Mouse (Mus musculus) ES-E14 (cell line): ENCODE measurements at regions not wholly inside any gene's neighbourhood (a gene's known extent, or its start where the extent isn't known, plus 50 kb on each side); places are given as distances from the start of the nearest gene placed in this dataset.

ENCODE experiments used
- DNase-seq: peaks from one replicate; pipeline ENCODE4 v3.0.0-alpha.2; 2013; ENCODE audit warnings: low read depth, low spot score
- H3K27ac ChIP-seq: 2 replicates; pipeline ENCODE4 v1.5.1; 2012; ENCODE audit warnings: low read depth, mild to moderate bottlenecking, low read length, moderate library complexity, mixed read lengths; ENCODE audit not compliant: poor library complexity, insufficient read depth, severe bottlenecking
- H3K36me3 ChIP-seq: 2 replicates; pipeline ENCODE4 v1.6.1; 2012; ENCODE audit warnings: mild to moderate bottlenecking, low read length, moderate library complexity, mixed read lengths; ENCODE audit not compliant: control insufficient read depth, poor library complexity, insufficient read depth, severe bottlenecking
- H3K4me1 ChIP-seq, 2 experiments: fragments of 150-350 bp in 1 of 2; sonication (generic) in 1 of 2; 2 replicates each; pipeline ENCODE4 v1.6.1; 2012; ENCODE audit warnings: low read length in 2 of 2, mild to moderate bottlenecking in 1 of 2, mixed read lengths in 1 of 2; ENCODE audit not compliant: control insufficient read depth in 2 of 2, insufficient read depth in 2 of 2, poor library complexity in 1 of 2
- H3K4me3 ChIP-seq, 2 experiments: fragments of 150-350 bp in 1 of 2; sonication (generic) in 1 of 2; 2 replicates each; pipeline ENCODE4 v1.5.1; 2012; ENCODE audit warnings: low read length in 2 of 2, low read depth in 1 of 2, mild to moderate bottlenecking in 1 of 2, mixed read lengths in 1 of 2; ENCODE audit not compliant: insufficient read depth in 1 of 2, poor library complexity in 1 of 2, severe bottlenecking in 1 of 2
- H3K9ac ChIP-seq: 2 replicates; pipeline ENCODE4 v1.6.1; 2012; ENCODE audit warnings: low read depth, mild to moderate bottlenecking, low read length, mixed read lengths; ENCODE audit not compliant: poor library complexity, insufficient read depth, severe bottlenecking
- H3K9me3 ChIP-seq: fragments of 150-350 bp; sonication (generic); 2 replicates; pipeline ENCODE4 v1.6.1; 2012; ENCODE audit warnings: low read depth, mild to moderate bottlenecking, low read length; ENCODE audit not compliant: control insufficient read depth, insufficient read depth
- CHD2 ChIP-seq: IDR thresholded peaks from 2 replicates; pipeline ENCODE4 v1.6.1; 2014; ENCODE audit warnings: mild to moderate bottlenecking, low read depth, low read length, inconsistent platforms
- HCFC1 ChIP-seq: IDR thresholded peaks from 2 replicates; pipeline ENCODE4 v1.6.1; 2012; ENCODE audit warnings: low read length, inconsistent platforms, borderline replicate concordance; ENCODE audit not compliant: insufficient read depth
- MAFK ChIP-seq: IDR thresholded peaks from 2 replicates; pipeline ENCODE4 v1.6.1; 2014; ENCODE audit warnings: mild to moderate bottlenecking, low read depth, low read length, inconsistent platforms; ENCODE audit not compliant: insufficient read depth
- ZC3H11A ChIP-seq: IDR thresholded peaks from 2 replicates; pipeline ENCODE4 v1.6.1; 2012; ENCODE audit warnings: low read depth, mild to moderate bottlenecking, inconsistent platforms, low read length, borderline replicate concordance
- ZNF384 ChIP-seq: IDR thresholded peaks from 2 replicates; pipeline ENCODE4 v1.6.1; 2012; ENCODE audit warnings: low read depth, low read length, inconsistent platforms
- in situ Hi-C, 2 experiments: fragments of 600-800 bp; cut with MboI; formaldehyde crosslinking; loops; one replicate each; pipeline ENCODE4 v1.15.1; 2025; ENCODE audit warnings: low sequenced_read_pairs in 2 of 2, inconsistent platforms in 1 of 2; ENCODE audit not compliant: unreplicated experiment in 2 of 2

DNA sequence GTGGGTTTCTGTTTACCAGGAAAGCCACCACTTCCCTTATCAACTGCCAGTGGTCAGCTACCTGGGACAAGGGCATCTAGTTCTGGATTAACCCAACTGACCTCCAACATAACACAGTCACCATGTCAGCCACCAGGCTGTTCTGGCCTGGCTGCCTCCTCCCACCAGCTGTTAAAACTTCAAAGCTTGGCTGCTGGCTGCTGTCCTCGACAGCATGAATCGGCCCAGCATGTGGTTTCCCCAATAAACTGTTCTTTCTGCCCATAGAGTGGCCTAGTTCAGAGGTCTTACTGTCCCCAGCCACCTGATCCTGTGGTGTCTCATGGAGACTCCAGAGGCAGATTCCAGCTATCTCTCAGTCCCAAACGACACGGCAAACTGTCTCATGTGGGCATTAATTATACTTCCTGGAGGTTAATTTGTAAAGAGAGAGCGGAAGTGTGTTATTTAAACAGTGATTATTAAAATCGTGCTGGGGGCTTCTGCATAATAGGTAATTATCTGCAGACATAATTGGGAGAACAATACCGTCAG is 219.7 kb downstream of the Matn1 start:
- no peak overlapping the region for H3K9ac ChIP-seq
- H3K4me3 ChIP-seq = no peak overlapping the region
- H3K36me3 ChIP-seq = no peaks in the 10 kb centered on the region
- DNase-seq = no peak
- no peak for TF ChIP-seq CHD2
- TF ChIP-seq ZNF384 = no peak
- in situ Hi-C loops = no loop called here
- H3K4me1 ChIP-seq = no peaks in the 10 kb centered on the region; a peak in 1 of 4 replicates
- no peak overlapping the region for H3K27ac ChIP-seq
- no peaks in the 10 kb centered on the region for H3K9me3 ChIP-seq

DNA sequence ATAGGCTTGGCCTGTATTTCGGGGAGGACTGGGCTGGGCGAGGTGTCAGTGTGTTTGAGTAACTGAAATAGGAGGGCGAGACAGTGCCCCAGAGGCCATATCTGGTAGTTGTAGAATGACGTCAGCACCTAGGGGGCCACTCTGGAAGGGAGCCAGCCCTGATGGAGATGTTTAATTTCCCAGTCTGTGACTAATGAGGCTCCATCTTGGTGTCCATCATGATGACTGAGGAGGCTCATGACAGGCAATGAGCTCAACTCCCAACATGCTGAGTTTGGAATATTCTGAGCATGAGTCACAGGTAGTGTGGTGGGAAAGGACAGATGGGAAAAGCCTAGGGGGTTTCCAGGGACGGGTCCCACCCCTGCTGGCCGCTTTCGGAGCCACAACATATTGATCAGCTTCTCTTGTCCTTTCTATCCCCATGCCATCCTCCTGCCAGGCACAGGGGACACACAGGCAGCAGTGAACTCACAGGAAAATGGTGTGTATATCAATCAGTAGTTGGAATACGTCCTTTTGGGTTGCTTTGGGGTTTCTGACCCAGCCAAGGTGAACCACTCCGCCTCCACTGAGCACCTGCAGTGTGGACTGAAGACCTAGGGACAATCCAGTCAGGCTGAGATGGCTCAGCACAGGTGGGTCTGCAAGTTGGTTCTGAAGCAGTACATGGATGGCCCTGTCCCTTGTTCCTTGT is 222.5 kb downstream of the Matn1 start:
- no peaks in the 10 kb centered on the region for H3K4me1 ChIP-seq
- in situ Hi-C loops = no loop called here
- H3K9me3 ChIP-seq = no peaks in the 10 kb centered on the region
- no peak for TF ChIP-seq ZC3H11A
- no peak for TF ChIP-seq HCFC1
- no peak for TF ChIP-seq MAFK
- no peak for TF ChIP-seq CHD2
- H3K36me3 ChIP-seq = no peaks in the 10 kb centered on the region
- no peak overlapping the region for H3K27ac ChIP-seq
- no peak for DNase-seq
- no peak overlapping the region for H3K4me3 ChIP-seq
- H3K9ac ChIP-seq = no peak overlapping the region

DNA sequence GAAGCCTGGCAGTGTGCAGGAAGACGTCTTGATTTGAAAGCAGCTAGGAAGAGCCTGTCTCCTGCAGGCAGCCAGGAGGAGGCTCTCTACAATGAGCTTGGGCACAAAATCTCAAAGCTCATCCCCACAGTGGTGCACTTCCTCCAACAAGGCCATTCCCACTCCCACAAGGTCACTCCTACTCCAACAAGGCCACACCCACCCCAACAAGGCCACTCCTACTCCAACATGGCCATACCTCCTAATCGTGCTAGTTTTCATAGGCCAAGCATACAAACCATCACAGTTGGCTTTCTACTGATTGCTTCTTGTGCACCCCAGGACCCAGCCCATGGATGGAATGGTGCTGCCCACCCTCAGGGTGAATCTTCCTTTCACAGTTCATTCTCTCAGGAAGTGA is 223.7 kb downstream of the Matn1 start:
- Histone ChIP-seq H3K9me3 (no peaks in the 10 kb centered on the region), H3K9ac (no peak overlapping the region), H3K4me1 (no peaks in the 10 kb centered on the region), H3K27ac (no peak overlapping the region), H3K36me3 (no peaks in the 10 kb centered on the region), H3K4me3 (no peak overlapping the region)
- no peak for TF ChIP-seq ZC3H11A
- peak; percentile 33 for DNase-seq
- in situ Hi-C loops = no loop called here

DNA sequence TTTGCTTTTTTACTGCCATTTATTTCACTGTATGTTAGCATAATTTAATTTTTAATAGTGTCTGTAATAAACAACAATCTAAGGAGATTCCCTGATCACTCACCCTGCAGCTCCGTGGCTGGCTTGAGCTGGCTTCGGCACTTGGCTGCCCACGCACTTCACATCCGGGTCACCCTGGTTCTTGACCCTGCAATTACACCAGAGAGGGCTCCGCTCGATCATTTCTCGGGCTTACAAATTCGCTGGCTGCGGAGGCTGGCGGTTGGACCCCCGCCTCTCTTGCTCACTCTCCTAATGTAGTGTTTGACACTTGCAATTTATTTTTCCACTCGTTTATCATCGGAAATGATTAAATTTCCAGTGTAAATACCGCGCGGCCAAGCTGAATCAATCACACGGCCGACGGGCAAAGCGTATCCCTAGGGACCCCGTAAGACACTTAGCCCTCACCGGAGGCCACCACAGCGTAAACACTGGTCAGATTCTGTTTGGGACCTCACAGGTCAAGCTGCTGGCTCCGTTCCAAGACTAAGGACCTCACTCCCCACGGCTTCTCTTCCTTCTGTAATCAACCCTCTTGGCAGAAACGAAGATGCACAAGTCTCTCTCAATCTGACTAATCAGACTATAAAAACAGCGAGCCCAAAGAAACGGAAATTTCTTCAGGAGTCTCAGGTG is 229.7 kb downstream of the Matn1 start:
- H3K4me3 ChIP-seq = peak overlapping the region; percentile 27 to 33; a peak in 1 of 4 replicates
- TF ChIP-seq ZC3H11A (no peak), HCFC1 (no peak), ZNF384 (no peak), CHD2 (no peak), MAFK (no peak)
- H3K4me1 ChIP-seq = no peaks in the 10 kb centered on the region; a peak in 1 of 4 replicates
- no peaks in the 10 kb centered on the region for H3K9me3 ChIP-seq
- H3K27ac ChIP-seq = no peak overlapping the region
- no peak overlapping the region for H3K9ac ChIP-seq
- DNase-seq = no peak
- in situ Hi-C loops = no loop called here
- H3K36me3 ChIP-seq = no peaks in the 10 kb centered on the region

DNA sequence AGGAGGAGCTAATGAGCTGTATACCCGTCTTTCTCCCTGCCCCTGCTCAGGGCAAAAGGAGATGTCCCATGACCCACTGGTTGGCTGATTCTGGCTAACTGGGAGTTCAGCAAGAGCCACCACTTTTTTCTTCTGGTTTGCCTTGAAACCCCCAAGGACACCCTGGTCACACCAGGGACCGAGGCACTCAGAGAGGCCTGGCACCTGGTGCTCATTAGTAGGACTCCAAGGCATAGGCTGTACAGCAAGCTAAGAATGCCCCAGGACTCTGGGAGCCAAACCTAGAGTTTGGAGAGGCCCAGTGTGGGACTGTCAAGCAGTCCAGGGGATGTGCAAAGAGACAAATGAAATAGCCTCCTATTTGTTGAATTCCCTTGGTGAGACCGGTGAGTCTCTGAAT is 232.5 kb downstream of the Matn1 start:
- H3K4me1 ChIP-seq = no peaks in the 10 kb centered on the region; a peak in 1 of 4 replicates

More for the DNA sequence above, 232.5 kb downstream of the Matn1 start:
- DNase-seq = no peak
- Histone ChIP-seq H3K4me3 (no peak overlapping the region), H3K36me3 (no peaks in the 10 kb centered on the region), H3K9ac (no peak overlapping the region), H3K27ac (no peak overlapping the region), H3K9me3 (no peaks in the 10 kb centered on the region)
- TF ChIP-seq CHD2 = no peak
- no peak for TF ChIP-seq ZC3H11A
- TF ChIP-seq HCFC1 = no peak
- no peak for TF ChIP-seq MAFK
- TF ChIP-seq ZNF384 = no peak
- in situ Hi-C loops = no loop called here
